Mouse (Mus musculus): ENCODE measurements around the gene Cep57l1.

DNA sequence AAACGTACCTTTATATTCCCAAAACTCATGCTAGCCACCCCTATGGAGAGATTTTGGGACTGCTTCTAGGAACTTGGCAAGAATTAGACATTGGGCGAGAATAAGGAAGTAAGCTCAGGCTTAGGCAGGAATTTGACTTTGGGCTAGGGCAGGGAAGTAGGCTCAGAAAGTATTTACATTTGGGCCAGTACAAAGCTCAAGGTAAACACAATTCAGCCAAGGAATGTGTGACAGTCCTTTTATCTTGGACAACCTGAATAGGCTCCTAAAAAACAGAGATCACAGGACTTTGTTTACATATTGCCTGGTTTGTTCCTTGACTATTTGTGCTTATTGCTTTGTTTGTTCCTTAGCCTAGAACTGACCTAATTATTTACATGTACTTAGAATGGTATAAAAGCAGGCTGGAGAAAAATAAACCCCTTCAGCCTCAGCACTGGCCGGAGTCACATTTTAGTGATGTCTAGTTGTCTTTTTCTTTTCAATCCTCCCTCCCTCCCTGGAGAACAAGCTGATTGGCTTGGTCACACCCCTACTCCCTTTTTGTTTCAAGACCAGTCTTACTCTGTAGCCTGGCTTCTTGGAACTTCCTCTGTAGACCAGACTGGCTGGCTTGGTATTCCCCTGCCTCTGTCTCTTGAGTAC, 45.8 kb downstream of the Cep57l1 start:
- TF ChIP-seq CTCF (IDR thresholded peaks at IDR 0.05; ENCODE audit: low read depth) (no peak), EP300 (IDR thresholded peaks at IDR 0.05; ENCODE audit: low read depth) (no peak)

Data from liver, embryonic 14.5 days (tissue).